Mouse (Mus musculus): ENCODE results near the gene Tbx2. TPM values are rescaled to one million over a fixed set of nuclear protein-coding genes. Genes with fewer than 3 reads are reported as not detected.

The Tbx2 gene
- total and polyA plus RNA-seq, 2 experiments from 2014 or later, result 0.70 to 7.9 TPM

DNA sequence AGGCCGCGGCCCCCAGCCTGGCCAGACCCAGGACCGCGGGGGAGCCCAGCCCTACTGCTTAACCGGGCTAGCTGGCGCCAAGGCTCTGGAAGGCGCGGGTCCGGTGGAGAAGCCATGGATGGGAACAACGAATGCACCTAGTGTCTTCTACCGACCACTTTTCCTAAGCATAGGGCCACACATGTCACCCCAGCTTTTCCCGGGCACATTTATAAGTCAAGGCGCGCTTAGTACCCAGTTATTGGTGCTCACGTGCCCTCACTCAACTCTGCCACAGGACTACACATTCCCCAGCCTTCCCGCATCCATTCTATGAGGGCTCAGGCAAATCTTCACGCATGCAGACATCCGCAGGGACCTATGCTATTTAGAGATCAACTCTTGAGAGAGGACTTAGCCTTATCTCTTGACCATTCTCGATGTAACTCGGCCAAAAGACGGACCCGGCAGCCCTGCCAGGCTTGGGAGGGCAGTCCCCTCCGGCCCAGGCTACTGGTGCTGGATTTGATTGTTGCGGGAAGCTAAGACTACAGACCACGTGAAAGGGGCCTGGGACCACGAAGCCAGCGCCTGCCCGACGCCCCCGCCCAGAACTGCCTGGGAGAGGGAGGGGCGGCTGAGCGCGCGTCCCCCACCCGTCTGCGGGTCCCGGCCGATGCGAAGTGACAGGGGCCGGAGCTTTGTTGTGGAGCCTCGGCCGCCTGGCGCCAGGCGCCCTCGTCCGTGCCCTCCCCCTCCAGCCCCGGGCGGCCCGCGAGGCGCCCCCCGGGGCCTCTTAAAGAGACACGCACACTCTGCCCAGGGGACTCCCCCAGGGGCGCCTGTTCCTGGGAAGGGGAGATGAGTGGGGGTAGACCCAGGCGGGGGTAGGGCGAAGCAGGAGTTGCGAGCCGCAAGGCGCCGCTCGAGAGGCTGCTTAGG is 2.6 kb upstream of the Tbx2 start:
- Histone ChIP-seq H3K4me3 (ENCODE audit: low read length) (peak overlapping the region; percentile 7), H3K27me3 (ENCODE audit: insufficient read depth, low read length) (peaks cover 68% of the 10 kb centered on the region), H3K36me3 (ENCODE audit: insufficient read depth, low read length) (no peaks in the 10 kb centered on the region), H3K27ac (no peak overlapping the region), H3K4me1 (ENCODE audit: insufficient read depth, low read length) (no peaks in the 10 kb centered on the region), H3K9ac (replicated peaks; ENCODE audit: low read length) (no peak overlapping the region), H3K4me2 (ENCODE audit: low read depth, low read length) (peak overlapping the region; percentile 43), H3K9me3 (ENCODE audit: low read length) (no peaks in the 10 kb centered on the region)
- DNase-seq (ENCODE audit: low spot score) (no peak), ATAC-seq (no peak; the same call in 1 of the 2 replicates)
- no peak for TF ChIP-seq CTCF (IDR thresholded peaks at IDR 0.05; ENCODE audit: low read depth)
- 1% methylated on average over 58 of the region's 61 CpGs for WGBS

DNA sequence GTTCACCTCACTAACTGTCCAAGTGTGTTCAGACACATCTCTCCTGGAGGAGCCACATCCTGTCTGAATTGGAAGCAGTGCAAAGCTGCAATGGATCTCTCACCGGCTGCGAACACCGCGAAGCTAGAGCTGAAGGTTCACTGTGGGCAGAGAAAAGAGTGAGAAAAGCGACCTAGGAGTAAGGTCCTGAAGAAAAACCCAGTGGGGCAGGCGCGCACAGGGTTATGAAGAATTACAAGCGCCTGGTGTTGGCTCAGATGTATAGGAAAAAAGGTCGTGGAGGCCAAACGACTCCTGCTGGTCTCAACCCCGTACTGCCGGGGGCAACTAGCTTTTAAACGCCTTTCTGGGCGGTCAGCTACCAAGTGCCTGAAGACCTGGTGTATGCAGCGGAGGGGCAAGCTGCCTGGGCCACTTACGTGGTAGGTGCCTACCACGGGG is 1.4 kb upstream of the Tbx2 start:
- no peak overlapping the region for H3K4me3 ChIP-seq (ENCODE audit: low read length)
- TF ChIP-seq CTCF (IDR thresholded peaks at IDR 0.05; ENCODE audit: low read depth), result peak; percentile 37
- H3K36me3 ChIP-seq (ENCODE audit: insufficient read depth, low read length), result no peaks in the 10 kb centered on the region
- H3K4me1 ChIP-seq (ENCODE audit: insufficient read depth, low read length), result no peaks in the 10 kb centered on the region
- ATAC-seq (no peak), DNase-seq (ENCODE audit: low spot score) (no peak)
- no peak overlapping the region for H3K4me2 ChIP-seq (ENCODE audit: low read depth, low read length)
- H3K9ac ChIP-seq (replicated peaks; ENCODE audit: low read length), result no peak overlapping the region
- H3K9me3 ChIP-seq (ENCODE audit: low read length), result no peaks in the 10 kb centered on the region
- WGBS, result 4% methylated on average over 17 of the region's 17 CpGs
- H3K27ac ChIP-seq, result no peak overlapping the region
- peaks cover 75% of the 10 kb centered on the region for H3K27me3 ChIP-seq (ENCODE audit: insufficient read depth, low read length)

DNA sequence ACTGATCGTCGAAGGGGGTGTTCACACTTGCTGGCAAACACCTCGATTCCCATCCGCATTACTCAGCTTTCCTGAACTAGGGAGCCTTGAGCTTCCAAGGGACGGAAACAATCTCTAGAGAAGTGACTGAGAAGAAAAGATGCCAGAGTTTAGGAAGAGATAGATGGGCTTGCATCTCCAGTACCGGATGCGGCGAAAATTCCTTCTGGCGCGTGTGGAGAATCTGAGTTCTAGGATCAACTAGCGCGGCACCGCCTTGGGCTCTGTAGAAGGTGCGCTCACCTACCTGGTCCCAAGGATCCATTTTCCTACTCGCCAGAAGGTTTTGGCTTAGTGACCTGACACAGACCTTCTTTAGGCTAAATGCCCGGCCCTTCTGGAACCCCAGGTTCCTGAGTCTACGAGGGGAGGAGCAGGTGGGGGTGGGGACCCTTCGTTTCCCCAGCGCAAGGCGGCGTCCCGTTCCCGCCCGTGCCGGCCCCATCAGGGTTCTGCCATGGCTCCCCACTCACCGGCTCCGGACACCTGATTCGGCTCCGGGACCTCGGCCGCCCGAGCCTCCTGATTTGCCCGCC is 608 bp upstream of the Tbx2 start:
- 2% methylated on average over 33 of the region's 33 CpGs for WGBS
- H3K36me3 ChIP-seq (ENCODE audit: insufficient read depth, low read length), result no peaks in the 10 kb centered on the region

DNA sequence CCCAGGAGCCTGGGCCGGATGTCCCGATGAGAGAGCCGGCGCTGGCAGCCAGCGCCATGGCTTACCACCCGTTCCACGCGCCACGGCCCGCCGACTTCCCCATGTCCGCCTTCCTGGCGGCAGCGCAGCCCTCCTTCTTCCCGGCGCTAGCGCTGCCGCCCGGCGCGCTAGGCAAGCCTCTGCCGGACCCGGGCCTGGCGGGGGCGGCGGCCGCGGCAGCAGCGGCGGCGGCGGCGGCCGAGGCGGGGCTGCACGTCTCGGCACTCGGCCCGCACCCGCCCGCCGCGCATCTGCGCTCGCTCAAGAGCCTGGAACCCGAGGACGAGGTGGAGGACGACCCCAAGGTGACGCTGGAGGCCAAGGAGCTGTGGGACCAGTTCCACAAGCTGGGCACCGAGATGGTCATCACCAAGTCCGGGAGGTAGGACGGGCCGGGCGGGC is 750 bp downstream of the Tbx2 start:
- Histone ChIP-seq H3K4me2 (ENCODE audit: low read depth, low read length) (peak overlapping the region; percentile 52), H3K4me1 (ENCODE audit: insufficient read depth, low read length) (no peaks in the 10 kb centered on the region), H3K4me3 (ENCODE audit: low read length) (peak overlapping the region; percentile 32), H3K9me3 (ENCODE audit: low read length) (no peaks in the 10 kb centered on the region), H3K36me3 (ENCODE audit: insufficient read depth, low read length) (no peaks in the 10 kb centered on the region), H3K27me3 (ENCODE audit: insufficient read depth, low read length) (peaks cover 73% of the 10 kb centered on the region), H3K27ac (no peak overlapping the region), H3K9ac (replicated peaks; ENCODE audit: low read length) (peak overlapping the region; percentile 7; the same call in 1 of the 2 replicates)
- TF ChIP-seq CTCF (IDR thresholded peaks at IDR 0.05; ENCODE audit: low read depth), result no peak
- no peak for ATAC-seq
- under 1% methylated on average over 42 of the region's 54 CpGs for WGBS
- no peak for DNase-seq (ENCODE audit: low spot score)

More for the DNA sequence above, 608 bp upstream of the Tbx2 start:
- peak overlapping the region; percentile 52 for H3K4me2 ChIP-seq (ENCODE audit: low read depth, low read length)
- no peak for TF ChIP-seq CTCF (IDR thresholded peaks at IDR 0.05; ENCODE audit: low read depth)
- H3K4me3 ChIP-seq (ENCODE audit: low read length), result peak overlapping the region; percentile 32
- DNase-seq (ENCODE audit: low spot score), result no peak
- H3K9ac ChIP-seq (replicated peaks; ENCODE audit: low read length), result no peak overlapping the region
- ATAC-seq, result no peak
- no peak overlapping the region for H3K27ac ChIP-seq
- no peaks in the 10 kb centered on the region for H3K9me3 ChIP-seq (ENCODE audit: low read length)
- peaks cover 75% of the 10 kb centered on the region for H3K27me3 ChIP-seq (ENCODE audit: insufficient read depth, low read length)
- H3K4me1 ChIP-seq (ENCODE audit: insufficient read depth, low read length), result no peaks in the 10 kb centered on the region

DNA sequence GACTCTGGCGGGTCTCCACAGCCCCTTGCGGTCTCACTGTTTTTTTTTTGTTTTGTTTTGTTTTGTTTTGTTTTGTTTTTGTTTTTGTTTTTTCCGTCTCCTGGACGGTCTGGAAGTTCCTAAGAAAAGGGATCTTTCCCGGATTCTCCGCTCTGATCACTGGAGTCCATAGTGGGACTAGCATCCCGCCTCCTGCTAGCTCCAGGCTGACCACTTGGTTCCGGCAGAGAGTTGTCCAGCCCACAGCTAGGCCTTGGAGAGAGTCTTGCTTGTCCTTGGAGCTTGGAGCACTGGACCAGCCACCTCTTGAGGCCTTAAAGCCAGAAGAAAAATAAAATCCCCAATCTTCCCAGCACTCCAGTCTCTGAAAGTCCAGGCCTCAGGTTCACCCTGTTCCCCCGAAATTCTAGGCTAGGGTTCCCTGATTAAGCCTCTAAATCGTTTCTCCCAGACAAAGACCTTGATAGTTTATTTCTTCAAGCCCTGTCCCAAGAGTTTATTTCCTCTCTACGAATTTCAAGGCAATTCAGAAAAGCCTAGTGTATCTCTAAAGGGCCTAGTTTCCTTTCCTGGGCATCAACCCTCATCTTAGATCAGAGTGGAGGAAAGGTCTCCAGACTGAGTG is 1.5 kb downstream of the Tbx2 start:
- no peak for TF ChIP-seq CTCF (IDR thresholded peaks at IDR 0.05; ENCODE audit: low read depth)
- ATAC-seq, result no peak
- no peaks in the 10 kb centered on the region for H3K36me3 ChIP-seq (ENCODE audit: insufficient read depth, low read length)
- no peak overlapping the region for H3K9ac ChIP-seq (replicated peaks; ENCODE audit: low read length)
- H3K9me3 ChIP-seq (ENCODE audit: low read length), result no peaks in the 10 kb centered on the region
- WGBS, result 5% methylated on average over 11 of the region's 11 CpGs
- no peak for DNase-seq (ENCODE audit: low spot score)
- no peaks in the 10 kb centered on the region for H3K4me1 ChIP-seq (ENCODE audit: insufficient read depth, low read length)
- peaks cover 75% of the 10 kb centered on the region for H3K27me3 ChIP-seq (ENCODE audit: insufficient read depth, low read length)
- peak overlapping the region; percentile 32; the same call in 1 of the 2 replicates for H3K4me3 ChIP-seq (ENCODE audit: low read length)
- no peak overlapping the region for H3K27ac ChIP-seq
- no peak overlapping the region; the same call in 1 of the 2 replicates for H3K4me2 ChIP-seq (ENCODE audit: low read depth, low read length)

DNA sequence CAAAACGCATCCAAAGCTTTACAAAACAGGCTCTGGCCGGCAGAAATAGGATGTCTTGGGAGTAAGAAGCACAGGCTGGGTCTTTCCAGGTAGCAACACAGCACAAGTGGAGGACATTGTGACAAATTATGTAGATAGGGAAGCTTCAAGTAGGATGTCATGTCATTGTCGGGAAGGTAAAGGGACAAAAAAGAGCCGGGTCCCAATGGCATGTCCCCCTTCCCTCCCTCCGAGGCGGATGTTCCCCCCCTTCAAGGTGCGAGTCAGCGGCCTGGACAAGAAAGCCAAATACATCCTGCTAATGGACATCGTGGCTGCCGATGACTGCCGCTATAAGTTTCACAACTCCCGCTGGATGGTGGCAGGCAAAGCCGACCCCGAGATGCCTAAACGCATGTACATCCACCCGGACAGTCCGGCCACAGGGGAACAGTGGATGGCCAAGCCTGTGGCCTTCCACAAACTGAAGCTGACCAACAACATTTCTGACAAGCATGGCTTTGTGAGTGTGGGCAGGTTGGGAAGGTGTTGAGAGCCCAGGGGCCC is 2.1 kb downstream of the Tbx2 start:
- no peaks in the 10 kb centered on the region for H3K36me3 ChIP-seq (ENCODE audit: insufficient read depth, low read length)
- no peak overlapping the region for H3K9ac ChIP-seq (replicated peaks; ENCODE audit: low read length)
- H3K4me3 ChIP-seq (ENCODE audit: low read length), result no peak overlapping the region
- DNase-seq (ENCODE audit: low spot score) (no peak), ATAC-seq (no peak)
- WGBS, result 8% methylated on average over 17 of the region's 17 CpGs
- H3K4me1 ChIP-seq (ENCODE audit: insufficient read depth, low read length), result no peaks in the 10 kb centered on the region
- H3K9me3 ChIP-seq (ENCODE audit: low read length), result no peaks in the 10 kb centered on the region
- no peak overlapping the region for H3K4me2 ChIP-seq (ENCODE audit: low read depth, low read length)
- H3K27ac ChIP-seq, result no peak overlapping the region
- no peak for TF ChIP-seq CTCF (IDR thresholded peaks at IDR 0.05; ENCODE audit: low read depth)
- H3K27me3 ChIP-seq (ENCODE audit: insufficient read depth, low read length), result peaks cover 75% of the 10 kb centered on the region
